Mouse (Mus musculus) testis, adult 2 months (tissue): ENCODE measurements around the gene Rhob.

Experiments used
- CTCF ChIP-seq: fragments of 200-500 bp; IDR thresholded peaks from 2 replicates; pipeline ENCODE4 v1.5.1; 2012; ENCODE audit warnings: low read depth, mild to moderate bottlenecking, inconsistent platforms, low read length, moderate library complexity; ENCODE audit not compliant: control insufficient read depth, insufficient read depth, insufficient replicate concordance
- POLR2A ChIP-seq: fragments of 200-500 bp; IDR thresholded peaks from 2 replicates; pipeline ENCODE4 v1.6.1; 2012; ENCODE audit warnings: low read depth, mild to moderate bottlenecking, inconsistent platforms, low read length, moderate library complexity; ENCODE audit not compliant: control insufficient read depth

DNA sequence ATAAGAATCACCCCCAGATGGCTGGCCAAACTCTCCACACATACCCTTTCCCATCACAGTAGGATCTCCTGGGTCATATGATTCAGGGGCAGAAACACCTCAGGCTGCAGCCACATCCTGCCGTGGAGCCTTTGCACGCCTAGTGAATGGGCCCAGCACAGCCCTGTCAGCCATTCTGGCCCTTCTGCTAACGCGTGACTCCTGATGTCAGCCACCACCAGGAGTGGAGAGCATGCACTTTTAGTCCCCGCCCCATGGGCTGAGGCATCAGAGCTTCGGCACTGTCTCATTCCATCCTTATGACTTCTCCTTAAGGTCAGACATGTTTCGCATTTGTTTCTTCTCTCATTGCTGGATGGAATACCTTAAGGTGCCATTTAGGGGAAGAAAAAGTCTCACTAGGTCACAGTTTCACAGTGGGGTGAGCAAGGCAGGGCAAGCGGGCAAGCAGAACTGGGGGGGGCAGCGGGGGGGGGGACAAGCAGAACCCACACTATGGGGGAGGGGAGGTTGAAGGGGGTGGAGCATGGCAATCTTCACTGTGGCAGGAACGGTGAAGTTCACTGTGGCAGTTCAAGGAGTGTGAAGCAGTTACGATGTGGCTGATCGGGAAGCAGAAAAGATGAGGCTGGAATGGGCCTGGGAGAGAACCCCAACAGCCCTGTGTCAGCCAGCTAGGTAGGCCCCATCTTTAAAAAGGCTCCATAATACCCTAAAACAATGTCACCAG, 19.8 kb upstream of the Rhob start:
- no peak for TF ChIP-seq POLR2A
- TF ChIP-seq CTCF = no peak
